Mouse (Mus musculus) testis, adult 2 months (tissue): ENCODE measurements around the gene Amn.

Experiments used
- CTCF ChIP-seq: fragments of 200-500 bp; IDR thresholded peaks from 2 replicates; pipeline ENCODE4 v1.5.1; 2012; ENCODE audit warnings: low read depth, mild to moderate bottlenecking, inconsistent platforms, low read length, moderate library complexity; ENCODE audit not compliant: control insufficient read depth, insufficient read depth, insufficient replicate concordance
- POLR2A ChIP-seq: fragments of 200-500 bp; IDR thresholded peaks from 2 replicates; pipeline ENCODE4 v1.6.1; 2012; ENCODE audit warnings: low read depth, mild to moderate bottlenecking, inconsistent platforms, low read length, moderate library complexity; ENCODE audit not compliant: control insufficient read depth

DNA sequence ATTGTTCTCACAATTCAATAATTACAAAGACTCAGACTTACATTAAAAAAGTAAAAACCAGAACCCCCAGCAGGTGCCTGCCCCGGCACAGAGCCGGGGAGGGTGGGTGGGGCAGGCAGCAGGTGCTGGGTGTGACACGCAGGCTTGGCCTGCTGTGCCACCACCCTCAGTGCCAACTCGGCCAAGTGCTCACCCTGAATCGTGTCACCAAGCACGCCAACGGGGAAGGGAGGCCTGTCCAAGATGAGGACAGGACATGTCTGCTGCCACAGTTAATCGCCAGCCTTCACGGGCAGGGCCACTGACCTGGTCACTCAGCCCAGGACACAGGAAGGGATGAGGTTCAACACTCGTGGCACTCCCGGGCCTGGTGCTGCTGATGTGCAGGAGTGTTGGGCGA, 22.1 kb downstream of the Amn start:
- TF ChIP-seq CTCF (no peak), POLR2A (no peak)
